Mouse (Mus musculus) CD4-positive, CD25-positive, alpha-beta regulatory T cell, adult 4 months (primary cell): Measurements from ENCODE around the gene Lrrc52. TPM values are rescaled to one million over a fixed set of nuclear protein-coding genes. Genes with fewer than 3 reads are reported as not detected.

Experiments
- ATAC-seq: one replicate; pipeline ENCODE4 v1.8.0; 2017
- polyA plus RNA-seq, 2 experiments: library from polyadenylated mRNA; unstranded; fragments of 100-300 nt; shearing (Covaris generic); gene quantifications; one replicate each; pipeline ENCODE4 v1.2.1; 2017

The Lrrc52 gene
- polyA plus RNA-seq, 2 experiments from 2014 or later: not detected

DNA sequence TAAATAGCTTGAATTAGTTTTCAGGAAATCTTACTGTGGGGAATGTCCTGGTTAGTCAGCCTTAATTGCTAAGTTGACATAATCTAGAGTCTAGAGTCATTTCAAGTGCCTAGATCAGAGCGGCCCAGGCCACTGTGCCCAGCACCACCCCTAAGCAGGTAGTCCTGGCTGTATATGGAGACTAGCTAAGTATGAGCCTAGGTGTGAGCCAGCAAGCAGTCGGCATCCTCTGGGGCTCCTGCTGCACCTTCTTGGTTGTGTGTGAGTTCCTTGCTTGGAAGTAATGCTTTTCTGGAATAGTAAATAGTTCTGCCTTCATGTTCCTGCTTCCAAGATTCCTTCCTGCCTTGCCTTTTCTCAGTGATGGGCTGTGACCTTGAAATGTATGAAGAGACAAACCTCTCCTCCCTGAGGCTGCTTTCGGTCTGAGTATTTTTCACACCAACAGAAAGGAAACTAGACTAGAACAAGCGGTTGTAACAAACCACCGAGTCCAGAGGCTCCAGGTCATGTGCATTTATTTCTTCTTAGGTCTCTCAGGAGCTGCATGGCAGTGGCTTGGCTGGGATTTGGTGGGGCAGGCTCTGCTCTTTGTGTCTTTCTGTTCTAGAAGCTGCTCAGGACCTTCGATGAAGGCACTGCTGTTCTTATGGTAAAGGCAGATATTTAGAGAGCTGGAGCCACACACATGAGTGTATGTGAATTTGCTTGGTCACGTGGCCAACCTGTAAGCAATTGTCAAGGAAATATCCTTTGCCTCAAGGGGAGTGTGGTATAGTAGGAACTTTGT, 30.2 kb downstream of the Lrrc52 start:
- no peak for ATAC-seq

- no peak for ATAC-seq
Observed at GRCm38 (mm10) chr1:167434931-167435330, 31.6 kb downstream of the Lrrc52 start.

- no peak for ATAC-seq
Observed at GRCm38 (mm10) chr1:167430976-167431676, 35.5 kb downstream of the Lrrc52 start.

DNA sequence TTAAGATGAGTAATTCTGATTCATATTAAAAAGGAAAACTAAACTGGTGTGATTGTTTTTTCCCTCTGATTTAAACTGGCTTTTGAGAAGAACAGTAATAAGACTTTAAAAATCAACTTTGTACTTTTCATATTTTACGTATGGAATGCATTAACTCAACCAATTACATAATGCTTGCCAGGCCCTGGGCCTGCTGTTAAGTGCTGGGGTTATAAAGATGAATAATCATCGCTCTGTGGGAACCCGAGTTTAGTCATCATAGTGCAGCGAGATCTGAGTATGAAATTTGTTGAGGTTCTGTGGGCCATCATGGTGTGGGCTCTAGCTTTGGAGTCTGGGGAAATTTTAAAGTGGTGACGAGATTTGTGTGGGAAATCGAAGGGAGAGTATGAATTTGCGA, 39.9 kb downstream of the Lrrc52 start:
- no peak for ATAC-seq

- no peak for ATAC-seq
Observed at GRCm38 (mm10) chr1:167425572-167425971, 41.0 kb downstream of the Lrrc52 start.

GRCm38 (mm10) chr1:167422501-167423240, 43.9 kb downstream of the Lrrc52 start:
- no peak for ATAC-seq

GRCm38 (mm10) chr1:167414846-167415245, 51.7 kb downstream of the Lrrc52 start:
- ATAC-seq: peak; percentile 58

GRCm38 (mm10) chr1:167411991-167412715, 54.4 kb downstream of the Lrrc52 start:
- no peak for ATAC-seq

GRCm38 (mm10) chr1:167409601-167410000, 57.0 kb downstream of the Lrrc52 start:
- no peak for ATAC-seq

- ATAC-seq: no peak
Observed at GRCm38 (mm10) chr1:167405237-167405636, 61.3 kb downstream of the Lrrc52 start.

Other genes starting within 250 kb of the Lrrc52 start
- gene Uck2, start 181.5 kb downstream of the Lrrc52 start, polyA plus RNA-seq: 10 to 100 TPM; 24.0 to 35.0 TPM
- gene Tmco1, start 158.4 kb downstream of the Lrrc52 start, polyA plus RNA-seq: 100 to 1,000 TPM; 102 to 115 TPM
- gene Aldh9a1, start 116.8 kb downstream of the Lrrc52 start, polyA plus RNA-seq: 10 to 100 TPM; 70.3 to 93.0 TPM
- gene Mgst3, start 72.9 kb downstream of the Lrrc52 start, polyA plus RNA-seq: 1 to 10 TPM; 3.8 to 5.1 TPM
- not detected for gene Rxrg, start 131.6 kb upstream of the Lrrc52 start, polyA plus RNA-seq
- not detected for gene Lmx1a, start 222.5 kb upstream of the Lrrc52 start, polyA plus RNA-seq